ENCODE assay signal across 10 mouse cellular contexts in the genomic region with DNA sequence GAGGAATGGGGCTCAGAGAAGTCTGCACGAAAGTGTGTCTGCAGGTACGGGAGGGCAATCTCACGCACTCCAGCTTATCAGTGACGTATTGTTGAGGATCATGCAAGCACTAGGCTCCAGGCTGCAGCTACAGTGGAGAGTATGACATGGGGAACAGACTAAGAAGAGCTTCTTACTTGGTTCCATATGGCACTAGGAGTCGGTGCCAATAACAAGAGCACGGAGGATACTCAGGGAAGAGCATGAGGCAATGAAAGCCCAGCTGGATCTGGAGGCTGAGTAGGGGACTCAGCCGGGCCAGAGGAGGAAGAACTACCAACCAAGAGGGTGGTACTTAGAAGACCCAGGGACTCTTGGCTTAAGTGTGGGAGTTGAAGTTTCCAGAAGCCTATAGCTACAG. TPM values are rescaled to one million over a fixed set of nuclear protein-coding genes. Genes with fewer than 3 reads are reported as not detected.
DNase-seq lines count a peak whose midpoint lies in the region; ATAC-seq and TF ChIP-seq lines count a peak whose summit lies in the region.
"Had no signal": no experiment of that assay in that cellular context is flagged by ENCODE, and none has a peak within 500 bp of the region (broad histone marks: within the 10 kb centered on the region; RNA-seq: fewer than 3 reads in every experiment).

No protein-coding gene starts in this region.

- no peak overlapping the region for H3K27ac ChIP-seq in forebrain, embryonic 16.5 days (ENCODE audit: low read length)
- no peak overlapping the region for H3K27ac ChIP-seq in forebrain, embryonic 15.5 days (replicated peaks)
- peak overlapping the region; percentile 66 for H3K27ac ChIP-seq in layer of hippocampus, adult 2 months
- 0 out of 2 replicates have a peak overlapping the region, but pooled peaks have one; percentile 30 for H3K27ac ChIP-seq in stomach, postnatal 0 days (replicated peaks)

- DNase-seq in layer of hippocampus, adult 2 months (ENCODE audit: low spot score in 2 of 2) = peak in 1 of 2 experiments; percentile 55
- DNase-seq in layer of hippocampus, postnatal 25 days (ENCODE audit: extremely low spot score in 1 of 2, low spot score in 1 of 2) = no peak
- peak; percentile 40 to 61 for DNase-seq in right cerebral cortex, postnatal 10 days (ENCODE audit: low spot score in 2 of 2)
- no peak for DNase-seq in right cerebral cortex, postnatal 36 days (ENCODE audit: low spot score in 2 of 2)
- no peak for DNase-seq in stomach, postnatal 0 days (ENCODE audit: low spot score)
- DNase-seq in frontal cortex, postnatal 25 days (ENCODE audit: low spot score in 2 of 2) = no peak
- DNase-seq: embryo, embryonic 11 days had no signal

- WGBS in forebrain, embryonic 16.5 days = 82% methylated on average over 7 of the region's 7 CpGs
- WGBS in forebrain, embryonic 15.5 days = 76% methylated on average over 7 of the region's 7 CpGs
- 63% methylated on average over 7 of the region's 7 CpGs for WGBS in stomach, postnatal 0 days

- no peak overlapping the region for H3K9ac ChIP-seq in forebrain, embryonic 16.5 days (replicated peaks; ENCODE audit: low read depth, low read length)
- no peak overlapping the region for H3K9ac ChIP-seq in forebrain, embryonic 15.5 days (replicated peaks)
- H3K9ac ChIP-seq in stomach, postnatal 0 days (ENCODE audit: low read length) = no peak overlapping the region

- H3K4me2 ChIP-seq in forebrain, embryonic 16.5 days (ENCODE audit: low read length) = no peak overlapping the region
- no peak overlapping the region for H3K4me2 ChIP-seq in forebrain, embryonic 15.5 days (replicated peaks)
- no peak overlapping the region for H3K4me2 ChIP-seq in stomach, postnatal 0 days (replicated peaks; ENCODE audit: low read depth)

- peaks cover 4% of the 10 kb centered on the region for H3K4me1 ChIP-seq in forebrain, embryonic 16.5 days (replicated peaks; ENCODE audit: control insufficient read depth, insufficient read depth, low read length)
- peaks cover 12% of the 10 kb centered on the region; the same call in 1 of the 2 replicates for H3K4me1 ChIP-seq in forebrain, embryonic 15.5 days
- H3K4me1 ChIP-seq in stomach, postnatal 0 days (replicated peaks; ENCODE audit: control insufficient read depth, insufficient read depth) = peaks cover 27% of the 10 kb centered on the region

- 0 out of 2 replicates have a peak, but pooled peaks have one; percentile 38 for ATAC-seq in forebrain, embryonic 16.5 days
- ATAC-seq in forebrain, embryonic 15.5 days (replicated peaks) = no peak
- no peak for ATAC-seq in stomach, postnatal 0 days (ENCODE audit: low FRiP score, low TSS enrichment)
- ATAC-seq: midbrain, embryonic 16.5 days had no signal

- H3K27me3 ChIP-seq in forebrain, embryonic 16.5 days (replicated peaks; ENCODE audit: control insufficient read depth, insufficient read depth, low read length) = no peaks in the 10 kb centered on the region
- H3K27me3 ChIP-seq in forebrain, embryonic 15.5 days = no peaks in the 10 kb centered on the region
- no peaks in the 10 kb centered on the region for H3K27me3 ChIP-seq in stomach, postnatal 0 days (ENCODE audit: control insufficient read depth, insufficient read depth, low read length)

- H3K36me3 ChIP-seq in forebrain, embryonic 16.5 days (ENCODE audit: control insufficient read depth, insufficient read depth) = no peaks in the 10 kb centered on the region
- H3K36me3 ChIP-seq in forebrain, embryonic 15.5 days = no peaks in the 10 kb centered on the region
- no peaks in the 10 kb centered on the region for H3K36me3 ChIP-seq in stomach, postnatal 0 days (ENCODE audit: control insufficient read depth, insufficient read depth, low read length)

- H3K4me3 ChIP-seq in forebrain, embryonic 16.5 days (replicated peaks; ENCODE audit: low read length) = no peak overlapping the region
- no peak overlapping the region for H3K4me3 ChIP-seq in forebrain, embryonic 15.5 days
- no peak overlapping the region for H3K4me3 ChIP-seq in layer of hippocampus, adult 2 months
- H3K4me3 ChIP-seq in stomach, postnatal 0 days (ENCODE audit: low read depth, low read length) = no peak overlapping the region

- TF ChIP-seq CTCF in layer of hippocampus, adult 2 months (conservative IDR thresholded peaks at IDR 0.05) = no peak
- no peak for TF ChIP-seq CTCF in stomach, postnatal 0 days (IDR thresholded peaks at IDR 0.05; ENCODE audit: low read depth)

- H3K9me3 ChIP-seq in forebrain, embryonic 16.5 days (ENCODE audit: control insufficient read depth, low read length) = no peaks in the 10 kb centered on the region
- H3K9me3 ChIP-seq in forebrain, embryonic 15.5 days = no peaks in the 10 kb centered on the region
- H3K9me3 ChIP-seq in stomach, postnatal 0 days (ENCODE audit: control insufficient read depth, low read length) = no peaks in the 10 kb centered on the region

- no peak for TF ChIP-seq EP300 in stomach, postnatal 0 days (optimal IDR thresholded peaks at IDR 0.05)

RNA-seq across cellular contexts. Expression of gene Rock2, which starts 21.1 kb away (rescaled TPM):
- polyA plus RNA-seq in forebrain, embryonic 16.5 days (2015; fragmentation: Nextera tagmentation; extraction: Ambion mirVana) = 15.6 and 15.9 TPM in 2 replicates
- polyA plus RNA-seq in forebrain, embryonic 15.5 days (2015; fragmentation: Nextera tagmentation; extraction: Ambion mirVana) = 15.1 and 16.9 TPM in 2 replicates
- 100 to 1,000 TPM; 131 to 133 TPM for total RNA-seq in layer of hippocampus, adult 2 months (2021)
- total RNA-seq in layer of hippocampus, postnatal 25 days (2021) = 100 to 1,000 TPM; 120 to 134 TPM
- polyA plus RNA-seq in stomach, postnatal 0 days (2015; fragmentation: Nextera tagmentation; extraction: Ambion mirVana) = 12.1 and 13.3 TPM in 2 replicates

Comparison
In these comparisons a context has a peak if more than half of its experiments do, and no peak if none do; other contexts are left out.
1. DNase-seq: peak in right cerebral cortex, postnatal 10 days (2 of 2); none in layer of hippocampus, postnatal 25 days (0 of 2), right cerebral cortex, postnatal 36 days (0 of 2), stomach, postnatal 0 days (single experiment) and frontal cortex, postnatal 25 days (0 of 2).
2. H3K27ac ChIP-seq: peak in layer of hippocampus, adult 2 months (single experiment) and stomach, postnatal 0 days (single experiment); none in forebrain, embryonic 16.5 days (single experiment) and forebrain, embryonic 15.5 days (single experiment).